Mouse (Mus musculus) ES-E14 (cell line): ENCODE results near the gene Cacna1g. TPM values are rescaled to one million over a fixed set of nuclear protein-coding genes. Genes with fewer than 3 reads are reported as not detected.

Experiments
- DNase-seq: peaks from one replicate; pipeline ENCODE4 v3.0.0-alpha.2; 2013; ENCODE audit warnings: low read depth, low spot score
- H3K27ac ChIP-seq: 2 replicates; pipeline ENCODE4 v1.5.1; 2012; ENCODE audit warnings: low read depth, mild to moderate bottlenecking, low read length, moderate library complexity, mixed read lengths; ENCODE audit not compliant: poor library complexity, insufficient read depth, severe bottlenecking
- H3K36me3 ChIP-seq: 2 replicates; pipeline ENCODE4 v1.6.1; 2012; ENCODE audit warnings: mild to moderate bottlenecking, low read length, moderate library complexity, mixed read lengths; ENCODE audit not compliant: control insufficient read depth, poor library complexity, insufficient read depth, severe bottlenecking
- H3K4me1 ChIP-seq, 2 experiments: fragments of 150-350 bp in 1 of 2; sonication (generic) in 1 of 2; 2 replicates each; pipeline ENCODE4 v1.6.1; 2012; ENCODE audit warnings: low read length in 2 of 2, mild to moderate bottlenecking in 1 of 2, mixed read lengths in 1 of 2; ENCODE audit not compliant: control insufficient read depth in 2 of 2, insufficient read depth in 2 of 2, poor library complexity in 1 of 2
- H3K4me3 ChIP-seq, 2 experiments: fragments of 150-350 bp in 1 of 2; sonication (generic) in 1 of 2; 2 replicates each; pipeline ENCODE4 v1.5.1; 2012; ENCODE audit warnings: low read length in 2 of 2, low read depth in 1 of 2, mild to moderate bottlenecking in 1 of 2, mixed read lengths in 1 of 2; ENCODE audit not compliant: insufficient read depth in 1 of 2, poor library complexity in 1 of 2, severe bottlenecking in 1 of 2
- H3K9ac ChIP-seq: 2 replicates; pipeline ENCODE4 v1.6.1; 2012; ENCODE audit warnings: low read depth, mild to moderate bottlenecking, low read length, mixed read lengths; ENCODE audit not compliant: poor library complexity, insufficient read depth, severe bottlenecking
- H3K9me3 ChIP-seq: fragments of 150-350 bp; sonication (generic); 2 replicates; pipeline ENCODE4 v1.6.1; 2012; ENCODE audit warnings: low read depth, mild to moderate bottlenecking, low read length; ENCODE audit not compliant: control insufficient read depth, insufficient read depth
- CHD2 ChIP-seq: IDR thresholded peaks from 2 replicates; pipeline ENCODE4 v1.6.1; 2014; ENCODE audit warnings: mild to moderate bottlenecking, low read depth, low read length, inconsistent platforms
- HCFC1 ChIP-seq: IDR thresholded peaks from 2 replicates; pipeline ENCODE4 v1.6.1; 2012; ENCODE audit warnings: low read length, inconsistent platforms, borderline replicate concordance; ENCODE audit not compliant: insufficient read depth
- MAFK ChIP-seq: IDR thresholded peaks from 2 replicates; pipeline ENCODE4 v1.6.1; 2014; ENCODE audit warnings: mild to moderate bottlenecking, low read depth, low read length, inconsistent platforms; ENCODE audit not compliant: insufficient read depth
- ZC3H11A ChIP-seq: IDR thresholded peaks from 2 replicates; pipeline ENCODE4 v1.6.1; 2012; ENCODE audit warnings: low read depth, mild to moderate bottlenecking, inconsistent platforms, low read length, borderline replicate concordance
- ZNF384 ChIP-seq: IDR thresholded peaks from 2 replicates; pipeline ENCODE4 v1.6.1; 2012; ENCODE audit warnings: low read depth, low read length, inconsistent platforms
- in situ Hi-C, 2 experiments: fragments of 600-800 bp; cut with MboI; formaldehyde crosslinking; loops; one replicate each; pipeline ENCODE4 v1.15.1; 2025; ENCODE audit warnings: low sequenced_read_pairs in 2 of 2, inconsistent platforms in 1 of 2; ENCODE audit not compliant: unreplicated experiment in 2 of 2
- total RNA-seq: library from RNA; depleted of rRNA; stranded (reverse); fragments of 300-350 nt; gene quantifications from 2 replicates; pipeline ENCODE4 v1.2.3, GENCODE M21; 2012

The Cacna1g gene
- total RNA-seq, 1 experiment = 2.2 TPM

GRCm38 (mm10) chr11:94451091-94451773 is 22.8 kb downstream of the Cacna1g start:
- TF ChIP-seq CHD2 (no peak), MAFK (no peak), ZC3H11A (no peak), ZNF384 (no peak), HCFC1 (no peak)
- Histone ChIP-seq H3K9me3 (no peaks in the 10 kb centered on the region), H3K36me3 (no peaks in the 10 kb centered on the region), H3K27ac (no peak overlapping the region), H3K9ac (no peak overlapping the region), H3K4me1 (peaks cover 0 to 5% of the 10 kb centered on the region in 2 experiments; a peak in 2 of 4 replicates), H3K4me3 (no peak overlapping the region)
- no peak for DNase-seq
- in situ Hi-C loops = no loop called here

GRCm38 (mm10) chr11:94449886-94450285 is 24.1 kb downstream of the Cacna1g start:
- no peaks in the 10 kb centered on the region for H3K9me3 ChIP-seq
- H3K9ac ChIP-seq = no peak overlapping the region
- H3K27ac ChIP-seq = no peak overlapping the region
- in situ Hi-C loops = no loop called here
- no peaks in the 10 kb centered on the region for H3K36me3 ChIP-seq
- DNase-seq = no peak
- H3K4me1 ChIP-seq = peaks cover 0 to 3% of the 10 kb centered on the region in 2 experiments; a peak in 2 of 4 replicates
- TF ChIP-seq HCFC1 (no peak), ZC3H11A (no peak), CHD2 (no peak), MAFK (no peak), ZNF384 (no peak)
- no peak overlapping the region for H3K4me3 ChIP-seq

GRCm38 (mm10) chr11:94449239-94449638 is 24.8 kb downstream of the Cacna1g start:
- Histone ChIP-seq H3K4me3 (no peak overlapping the region), H3K27ac (no peak overlapping the region), H3K9me3 (no peaks in the 10 kb centered on the region), H3K4me1 (no peaks in the 10 kb centered on the region; a peak in 1 of 4 replicates), H3K36me3 (no peaks in the 10 kb centered on the region), H3K9ac (no peak overlapping the region)
- no peak for TF ChIP-seq ZNF384
- no peak for DNase-seq
- in situ Hi-C loops = no loop called here

GRCm38 (mm10) chr11:94447017-94447416 is 27.0 kb downstream of the Cacna1g start:
- no peak for DNase-seq
- Histone ChIP-seq H3K36me3 (no peaks in the 10 kb centered on the region), H3K27ac (no peak overlapping the region), H3K4me3 (no peak overlapping the region), H3K9ac (no peak overlapping the region), H3K4me1 (no peaks in the 10 kb centered on the region; a peak in 1 of 4 replicates), H3K9me3 (no peaks in the 10 kb centered on the region)
- TF ChIP-seq MAFK = no peak
- in situ Hi-C loops = no loop called here

GRCm38 (mm10) chr11:94445300-94445699 is 28.7 kb downstream of the Cacna1g start:
- TF ChIP-seq CHD2 (no peak), HCFC1 (no peak), ZC3H11A (no peak), MAFK (no peak), ZNF384 (no peak)
- no peak for DNase-seq
- Histone ChIP-seq H3K9ac (no peak overlapping the region), H3K9me3 (no peaks in the 10 kb centered on the region), H3K4me3 (no peak overlapping the region), H3K4me1 (no peaks in the 10 kb centered on the region), H3K36me3 (no peaks in the 10 kb centered on the region), H3K27ac (no peak overlapping the region)
- in situ Hi-C loops = no loop called here
